Mouse (Mus musculus): ENCODE data around the gene Prr5l.

- no peak for TF ChIP-seq POLR2A (IDR thresholded peaks at IDR 0.05; ENCODE audit: insufficient read depth, low read depth, low read length)
- no peak for TF ChIP-seq CTCF (IDR thresholded peaks at IDR 0.05)
- no peak for TF ChIP-seq EP300 (IDR thresholded peaks at IDR 0.05; ENCODE audit: insufficient read depth, low read depth, low read length)
Measured at GRCm38 (mm10) chr2:101752402-101752801, 130.4 kb downstream of the Prr5l start.

Data from heart, adult 2 months (tissue).